Mouse (Mus musculus) lung, adult 18-20 months (tissue): ENCODE measurements at regions not wholly inside any gene's neighbourhood (a gene's known extent, or its start where the extent isn't known, plus 50 kb on each side); places are given as distances from the start of the nearest gene placed in this dataset.

Experiments used
- DNase-seq, 2 experiments: peaks; one replicate each; pipeline ENCODE4 v3.0.0; 2022; ENCODE audit warnings: mixed read lengths in 2 of 2

GRCm38 (mm10) chr14:58816540-58816876 lies 326.2 kb downstream of the 1700129C05Rik start:
- DNase-seq: no peak

GRCm38 (mm10) chr14:58815616-58816539 lies 326.8 kb downstream of the 1700129C05Rik start:
- DNase-seq: no peak

- peak; percentile 44 to 68 for DNase-seq
These were observed 330.1 kb downstream of the 1700129C05Rik start for GRCm38 (mm10) chr14:58812585-58812984.

GRCm38 (mm10) chr14:58801402-58801861 lies 341.3 kb downstream of the 1700129C05Rik start:
- no peak for DNase-seq

- DNase-seq: peak in 1 of 2 experiments; percentile 28
These were observed 354.3 kb downstream of the 1700129C05Rik start for GRCm38 (mm10) chr14:58788190-58788945.

- no peak for DNase-seq
These were observed 355.1 kb downstream of the 1700129C05Rik start for GRCm38 (mm10) chr14:58787618-58788017.

GRCm38 (mm10) chr14:58786791-58787491 lies 355.8 kb downstream of the 1700129C05Rik start:
- DNase-seq: peak in 1 of 2 experiments; percentile 4

- no peak for DNase-seq
These were observed 359.5 kb downstream of the 1700129C05Rik start for GRCm38 (mm10) chr14:58783201-58783600.

- DNase-seq: no peak
These were observed 362.4 kb downstream of the 1700129C05Rik start for GRCm38 (mm10) chr14:58780306-58780705.

- no peak for DNase-seq
These were observed 364.0 kb downstream of the 1700129C05Rik start for GRCm38 (mm10) chr14:58778675-58779074.

- no peak for DNase-seq
These were observed 381.4 kb downstream of the 1700129C05Rik start for GRCm38 (mm10) chr14:58761291-58761690.

- no peak for DNase-seq
These were observed 382.9 kb downstream of the 1700129C05Rik start for GRCm38 (mm10) chr14:58759759-58760158.

GRCm38 (mm10) chr14:58753781-58754180 lies 388.9 kb downstream of the 1700129C05Rik start:
- DNase-seq: no peak

- no peak for DNase-seq
These were observed 389.6 kb downstream of the 1700129C05Rik start for GRCm38 (mm10) chr14:58753136-58753535.

- DNase-seq: no peak
These were observed 416.3 kb downstream of the 1700129C05Rik start for GRCm38 (mm10) chr14:58726418-58726817.

GRCm38 (mm10) chr14:58714856-58715255 lies 427.8 kb downstream of the 1700129C05Rik start:
- DNase-seq: no peak

- DNase-seq: peak in 1 of 2 experiments; percentile 3
These were observed 432.8 kb downstream of the 1700129C05Rik start for GRCm38 (mm10) chr14:58709861-58710260.

- DNase-seq: no peak
These were observed 433.4 kb downstream of the 1700129C05Rik start for GRCm38 (mm10) chr14:58709281-58709680.

- DNase-seq: peak; percentile 6 to 32
These were observed 440.9 kb downstream of the 1700129C05Rik start for GRCm38 (mm10) chr14:58701765-58702164.

- no peak for DNase-seq
These were observed 451.4 kb downstream of the 1700129C05Rik start for GRCm38 (mm10) chr14:58691129-58691828.

GRCm38 (mm10) chr14:58687814-58688213 lies 454.9 kb downstream of the 1700129C05Rik start:
- no peak for DNase-seq

- DNase-seq: no peak
These were observed 463.9 kb downstream of the 1700129C05Rik start for GRCm38 (mm10) chr14:58678781-58679180.
